Mouse (Mus musculus) embryonic facial prominence, embryonic 10.5 days (tissue): Measurements from ENCODE around the gene Pank3. TPM values are rescaled to one million over a fixed set of nuclear protein-coding genes. Genes with fewer than 3 reads are reported as not detected.
"Not testable (repeated sequence)": the region's sequence is repeated elsewhere in the genome, so short reads cannot be mapped to it uniquely, and the experiment has no call there.

Experiments
- DNase-seq: peaks from one replicate; pipeline ENCODE4 v3.0.0-alpha.2; 2017; ENCODE audit warnings: low spot score
- H3K27ac ChIP-seq: fragments of 300-500 bp; sonication (generic); replicated peaks from 2 replicates; pipeline ENCODE4 v1.5.1; 2016; ENCODE audit warnings: mild to moderate bottlenecking
- H3K27me3 ChIP-seq: fragments of 300-500 bp; sonication (generic); replicated peaks from 2 replicates; pipeline ENCODE4 v1.6.1; 2016; ENCODE audit warnings: low read depth, mild to moderate bottlenecking; ENCODE audit not compliant: poor library complexity, severe bottlenecking
- H3K36me3 ChIP-seq: fragments of 300-500 bp; sonication (generic); replicated peaks from 2 replicates; pipeline ENCODE4 v1.6.1; 2016; ENCODE audit warnings: mild to moderate bottlenecking, moderate library complexity
- H3K4me1 ChIP-seq: fragments of 300-500 bp; sonication (generic); 2 replicates; pipeline ENCODE4 v1.6.1; 2016
- H3K4me3 ChIP-seq: fragments of 300-500 bp; sonication (generic); 2 replicates; pipeline ENCODE4 v1.5.1; 2016; ENCODE audit warnings: mild to moderate bottlenecking, moderate library complexity
- H3K9me3 ChIP-seq: fragments of 300-500 bp; sonication (generic); 2 replicates; pipeline ENCODE4 v1.6.1; 2016; ENCODE audit warnings: mild to moderate bottlenecking
- WGBS: fragments of 180-500 bp; shearing (Covaris S2); methylation state at CpG from one replicate; pipeline ENCODE4 v1.1.7; 2016; 5-methylcytosine and 5-hydroxymethylcytosine counted together
- microRNA counts: library from miRNA; unstranded; fragments of <30 nt; microRNA quantifications from one replicate; lab custom pipeline; 2017
- microRNA-seq: library from miRNA; unstranded; fragments of <30 nt; microRNA quantifications from one replicate; pipeline ENCODE4, GENCODE M21; 2017
- polyA plus RNA-seq: library from polyadenylated mRNA; unstranded; fragments of >200 nt; fragmentation: Nextera tagmentation; extraction: Ambion mirVana; gene quantifications from 2 replicates; pipeline ENCODE4 v1.2.1, GENCODE M21; 2016

The Pank3 gene
- polyA plus RNA-seq, 1 experiment from 2014 or later = 15.2 TPM

DNA sequence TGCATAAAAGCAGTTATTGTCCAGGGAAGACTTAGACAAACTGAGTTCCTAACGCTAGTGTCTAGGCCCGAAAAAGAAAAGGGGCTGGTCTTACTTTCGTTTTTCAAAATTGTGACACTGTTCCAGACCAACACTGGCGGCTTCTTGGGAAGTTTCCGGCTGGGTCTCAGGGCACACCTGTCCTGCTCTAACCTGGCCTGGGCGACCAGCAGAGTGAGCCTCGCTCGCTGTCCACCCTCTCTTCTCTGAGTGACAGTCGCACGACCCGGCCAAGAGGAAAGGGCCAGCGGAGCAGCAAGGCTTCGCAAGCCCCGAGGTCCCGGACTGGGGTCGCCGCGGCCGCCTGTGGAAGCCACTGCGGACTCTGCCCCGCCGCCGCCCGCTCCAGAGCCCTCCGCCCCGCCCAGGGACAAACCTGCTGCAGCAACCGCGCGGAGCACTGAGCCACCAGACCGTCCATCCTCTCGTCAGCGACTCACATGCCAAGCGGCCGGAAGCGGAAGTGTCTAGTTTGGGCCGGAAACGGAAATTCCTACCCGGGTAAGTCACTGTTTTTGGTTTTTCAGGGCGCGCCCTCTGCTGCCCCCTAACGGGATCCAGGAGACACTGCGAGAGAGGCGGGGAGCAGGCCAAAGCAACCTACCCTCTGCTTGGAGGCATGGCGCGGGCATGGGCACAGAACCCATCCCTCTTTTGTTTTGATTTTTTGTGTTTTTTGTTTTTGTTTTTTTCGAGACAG, 64.9 kb downstream of the Pank3 start, which contains the start of gene Rars:
Rars (minus strand) TSS at position 485 of the 739 bp plus-strand sequence.
- peak; percentile 95 for DNase-seq
- Histone ChIP-seq H3K36me3 (peaks cover 32% of the 10 kb centered on the region), H3K9me3 (no peaks in the 10 kb centered on the region), H3K27me3 (no peaks in the 10 kb centered on the region), H3K27ac (peak within 1 kb of the TSS; percentile 91), H3K4me1 (peaks cover 19% of the 10 kb centered on the region), H3K4me3 (peak within 1 kb of the TSS; percentile 100)
- 2% methylated on average over 46 of the region's 46 CpGs for WGBS

DNA sequence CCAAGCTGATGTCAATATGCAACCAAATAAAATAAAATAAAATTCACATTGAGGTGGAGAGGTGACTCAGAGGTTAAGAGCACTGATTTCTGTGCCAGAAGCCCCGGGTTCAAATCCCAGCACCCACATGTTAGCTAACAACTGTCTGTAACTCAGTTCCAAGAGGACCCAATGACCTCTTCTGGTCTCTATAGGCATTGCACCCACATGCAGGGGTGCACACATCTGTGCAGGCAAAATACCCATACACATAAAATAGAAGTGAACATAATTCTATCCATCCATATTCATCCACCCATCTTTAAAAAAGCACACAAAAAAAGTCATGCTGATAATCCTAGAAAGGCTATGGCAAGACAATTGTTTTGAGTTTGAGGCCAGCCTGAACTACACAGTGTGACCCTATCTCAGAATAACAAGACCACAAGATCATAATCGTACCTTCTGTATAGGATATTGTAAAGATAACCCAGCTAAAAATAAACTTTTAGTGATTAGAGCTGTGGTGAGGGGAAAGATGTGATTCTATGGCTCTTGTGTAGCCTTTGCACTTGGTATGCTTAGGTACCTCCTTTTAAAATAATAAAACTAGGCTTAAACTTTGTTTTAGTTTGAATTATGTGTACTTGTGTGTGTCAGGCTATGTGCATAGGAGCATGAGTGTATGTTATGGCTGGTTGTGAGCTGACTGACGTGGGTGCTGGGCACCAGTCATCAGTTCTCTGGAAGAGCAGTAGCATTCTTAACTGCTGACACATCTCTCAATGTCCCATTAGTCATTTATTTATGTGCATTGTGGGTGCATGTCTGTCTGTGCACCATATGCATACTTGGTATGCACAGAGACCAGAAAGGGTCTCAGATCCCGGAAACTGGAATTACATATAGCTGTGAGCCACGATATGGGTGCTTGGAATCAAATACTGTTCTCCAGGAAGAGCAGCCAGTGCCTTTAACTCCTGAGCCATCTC, 68.2 kb downstream of the Pank3 start:
- 83% methylated on average over 5 of the region's 5 CpGs for WGBS
- Histone ChIP-seq H3K27ac (0 out of 2 replicates have a peak overlapping the region, but pooled peaks have one; percentile 81), H3K9me3 (no peaks in the 10 kb centered on the region), H3K4me3 (no peak overlapping the region), H3K27me3 (no peaks in the 10 kb centered on the region), H3K36me3 (peaks cover 18% of the 10 kb centered on the region), H3K4me1 (peaks cover 16% of the 10 kb centered on the region)
- no peak for DNase-seq

GRCm38 (mm10) chr11:35838345-35839338, 69.4 kb downstream of the Pank3 start:
- peaks cover 23% of the 10 kb centered on the region for H3K36me3 ChIP-seq
- H3K4me3 ChIP-seq = peak overlapping the region; percentile 51
- H3K9me3 ChIP-seq = no peaks in the 10 kb centered on the region
- H3K4me1 ChIP-seq = peaks cover 5% of the 10 kb centered on the region
- no peaks in the 10 kb centered on the region for H3K27me3 ChIP-seq
- H3K27ac ChIP-seq = peak overlapping the region; percentile 81
- peak; percentile 96 for DNase-seq
- WGBS = 30% methylated on average over 28 of the region's 28 CpGs

- H3K4me3 ChIP-seq = no peak overlapping the region
- H3K27me3 ChIP-seq = no peaks in the 10 kb centered on the region
- WGBS = 81% methylated on average over 7 of the region's 7 CpGs
- no peak overlapping the region for H3K27ac ChIP-seq
- no peak for DNase-seq
- H3K36me3 ChIP-seq = peaks cover 29% of the 10 kb centered on the region
- 0 out of 2 replicates have a peak, but pooled peaks cover 3% of the 10 kb centered on the region for H3K4me1 ChIP-seq
- no peaks in the 10 kb centered on the region for H3K9me3 ChIP-seq
Measured at GRCm38 (mm10) chr11:35840282-35840681, 71.0 kb downstream of the Pank3 start.

- not testable (repeated sequence) for H3K4me1 ChIP-seq, DNase-seq, H3K27me3 ChIP-seq, H3K27ac ChIP-seq, H3K4me3 ChIP-seq, H3K9me3 ChIP-seq
- WGBS = 92% methylated on average over 4 of the region's 4 CpGs
- H3K36me3 ChIP-seq = peaks cover 29% of the 10 kb centered on the region
Measured at GRCm38 (mm10) chr11:35840806-35841205, 71.5 kb downstream of the Pank3 start.

MicroRNAs within 50 kb of the gene (microRNA counts, 519-probe panel; counts per million panel counts)
- microRNA mmu-miR-103 (lab: Ali Mortazavi, UCI) = 5,863 counts per million, percentile 93 among the panel's probes with 10 or more counts

Small RNA genes within 50 kb of the gene (microRNA-seq; reads per million reads assigned to microRNA genes)
- 5.2 reads per million, percentile 14 among the genes with 10 or more reads in this experiment for gene Mir103-1

Other genes with a start within 250 kb of the Pank3 start
- gene Fbll1, start 29.4 kb downstream of the Pank3 start, polyA plus RNA-seq = 0.51 and 0.64 TPM in 2 replicates
- 110 and 115 TPM in 2 replicates for gene Rars, start 65.0 kb downstream of the Pank3 start, polyA plus RNA-seq
- 4.2 and 4.4 TPM in 2 replicates for gene Wwc1, start 211.0 kb downstream of the Pank3 start, polyA plus RNA-seq